Mouse (Mus musculus) yolk sac, embryonic 10.5 days (tissue): ENCODE results near the gene Cd207.

Source experiments
- DNase-seq: peaks from one replicate; pipeline ENCODE4 v3.0.0-alpha.2; 2017; ENCODE audit warnings: low spot score

The Cd207 gene

GRCm38 (mm10) chr6:83677757-83678156 is at the start of gene Cd207:
Cd207 (minus strand) TSS chr6:83677857.
- DNase-seq = no peak

- no peak for DNase-seq
These were observed 49.5 kb upstream of the Cd207 start for GRCm38 (mm10) chr6:83727178-83727577.

- DNase-seq = no peak
These were observed 44.9 kb upstream of the Cd207 start for GRCm38 (mm10) chr6:83722526-83722925.

DNA sequence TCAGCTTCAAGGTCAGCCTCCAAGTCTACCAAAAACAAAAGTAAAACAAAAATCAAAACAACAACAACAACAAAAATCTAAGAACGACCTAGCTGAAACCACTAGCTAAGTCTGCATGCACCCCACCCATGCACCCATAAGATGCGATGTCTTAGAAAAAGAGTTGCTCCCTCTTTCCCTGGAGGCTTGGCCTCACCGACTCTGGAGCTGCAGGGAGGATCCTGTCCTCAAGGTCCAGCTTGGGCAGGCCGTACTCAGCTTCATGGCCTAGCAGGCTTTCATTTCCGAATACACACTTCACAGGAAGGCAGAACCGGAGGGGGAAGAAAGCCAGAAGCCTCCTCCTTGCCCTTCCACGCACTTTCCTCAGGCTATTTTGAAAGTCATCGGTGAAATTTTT is 39.4 kb upstream of the Cd207 start:
- no peak for DNase-seq

- no peak for DNase-seq
These were observed 38.0 kb upstream of the Cd207 start for GRCm38 (mm10) chr6:83715461-83716196.

GRCm38 (mm10) chr6:83714221-83715123 is 36.8 kb upstream of the Cd207 start:
- no peak for DNase-seq

DNA sequence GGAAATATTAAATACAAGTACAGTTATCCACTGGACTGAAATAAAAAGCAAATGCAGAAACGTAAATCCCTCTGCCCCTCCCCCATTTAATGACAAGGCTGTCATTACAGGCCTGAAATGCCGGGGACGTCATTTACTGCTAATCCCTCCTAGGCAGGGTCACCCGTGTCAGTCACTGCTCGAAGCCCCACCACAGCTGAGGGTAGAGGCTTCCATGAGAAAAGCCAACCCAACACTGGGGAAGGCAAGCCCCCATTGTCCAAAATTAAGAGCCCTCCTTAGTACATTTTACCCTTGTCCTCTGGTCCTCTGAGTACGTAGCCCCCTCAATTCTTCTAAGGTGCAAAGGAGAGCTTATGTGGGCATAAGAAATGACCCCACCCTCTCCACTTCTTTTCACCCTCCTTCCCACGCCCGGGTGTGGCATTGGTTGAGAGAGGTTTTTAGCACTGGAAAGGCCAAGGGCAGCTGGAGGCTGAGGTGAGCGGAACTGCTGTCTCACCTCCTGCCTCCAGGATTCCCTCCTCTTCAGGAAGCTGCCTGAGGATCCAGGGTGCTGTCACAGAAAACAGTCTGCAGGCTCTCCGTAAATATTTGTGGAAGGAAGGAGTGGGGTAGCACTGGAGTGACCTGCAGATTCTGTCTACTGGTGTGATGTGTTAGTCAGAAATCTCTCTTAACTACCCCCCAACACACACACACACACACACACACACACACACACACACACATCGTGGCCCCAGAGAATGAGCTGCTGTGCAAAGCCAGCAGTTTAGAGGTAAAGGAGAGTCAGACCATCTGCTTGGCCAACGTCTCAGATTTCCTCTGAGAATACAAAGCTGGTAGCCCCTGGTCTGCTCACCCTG is 35.8 kb upstream of the Cd207 start:
- DNase-seq = no peak

GRCm38 (mm10) chr6:83711725-83712475 is 34.2 kb upstream of the Cd207 start:
- no peak for DNase-seq

- peak; percentile 92 for DNase-seq
These were observed 33.5 kb upstream of the Cd207 start, which contains the start of gene Vax2 for GRCm38 (mm10) chr6:83711067-83711675. Vax2 (plus strand) TSS chr6:83711264.

- DNase-seq = no peak
These were observed 32.9 kb upstream of the Cd207 start for GRCm38 (mm10) chr6:83710361-83711066.

- no peak for DNase-seq
These were observed 30.3 kb upstream of the Cd207 start for GRCm38 (mm10) chr6:83707738-83708510.

DNA sequence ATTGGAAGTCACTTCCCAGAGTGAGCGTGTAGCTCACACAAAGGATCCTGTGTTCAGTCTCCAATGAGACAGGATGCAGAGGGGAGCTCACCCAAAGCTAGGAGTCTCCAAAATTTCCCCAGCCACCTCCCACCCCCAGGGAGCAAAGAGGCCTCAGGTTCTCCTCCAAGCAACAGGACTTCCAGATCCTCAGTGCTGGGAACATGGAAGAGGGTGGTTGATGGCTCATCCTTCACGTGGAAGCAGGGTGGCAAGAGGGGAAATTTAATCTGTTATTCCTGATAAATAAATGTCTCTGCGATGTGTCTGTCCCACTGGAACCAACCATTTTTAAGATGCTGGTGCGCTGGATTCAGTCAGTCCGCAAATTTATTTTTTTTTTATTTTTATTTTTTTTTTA is 27.0 kb upstream of the Cd207 start:
- no peak for DNase-seq

GRCm38 (mm10) chr6:83704294-83704693 is 26.6 kb upstream of the Cd207 start:
- no peak for DNase-seq

GRCm38 (mm10) chr6:83703722-83704078 is 26.0 kb upstream of the Cd207 start:
- no peak for DNase-seq

DNA sequence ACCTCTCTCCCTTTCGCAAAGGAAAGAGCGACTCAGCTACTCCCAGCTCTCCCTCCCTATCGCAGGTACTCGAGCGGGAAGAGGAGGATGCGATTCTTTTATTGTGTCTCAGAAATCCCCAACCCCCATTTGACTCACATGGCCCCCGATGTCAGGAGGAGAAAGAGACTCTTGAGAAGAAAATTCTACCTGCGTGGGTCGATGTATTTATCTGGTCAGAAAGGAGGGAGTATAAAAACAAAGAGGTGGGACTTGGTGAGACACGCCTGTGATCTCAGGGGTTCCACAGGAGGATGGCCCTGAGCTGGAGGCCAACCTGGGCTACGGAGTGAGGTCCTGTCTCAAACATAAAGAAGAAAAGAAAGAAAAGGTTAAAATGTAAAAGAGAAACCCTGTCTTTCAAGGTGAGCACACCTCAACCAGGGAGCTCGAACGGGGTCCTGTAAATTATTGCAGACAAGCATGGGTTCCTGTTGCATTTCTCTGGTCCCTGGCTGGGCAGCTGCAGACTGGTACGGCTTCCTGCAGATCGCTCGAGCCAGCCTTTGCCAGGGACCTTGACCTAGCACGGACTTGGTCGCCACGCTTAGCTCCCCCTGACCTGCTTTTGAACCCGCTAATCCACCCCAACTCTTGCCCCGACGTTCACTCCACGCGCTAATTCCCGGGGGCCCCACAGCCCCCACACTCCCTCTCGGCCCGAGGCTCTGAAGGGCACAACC is 25.5 kb upstream of the Cd207 start:
- DNase-seq = no peak

- DNase-seq = peak; percentile 22
These were observed 24.7 kb upstream of the Cd207 start for GRCm38 (mm10) chr6:83702146-83702999.

GRCm38 (mm10) chr6:83701001-83701400 is 23.3 kb upstream of the Cd207 start:
- no peak for DNase-seq

- DNase-seq = no peak
These were observed 22.3 kb upstream of the Cd207 start for GRCm38 (mm10) chr6:83699971-83700370.
